Mouse (Mus musculus) heart, adult 2 months (tissue): ENCODE measurements around the gene Noc2l.
A peak's percentile ranks its signal among the peaks of the same experiment; 100 is the strongest.

ENCODE experiments used
- CTCF ChIP-seq: fragments of 200-600 bp; IDR thresholded peaks from 2 replicates; pipeline ENCODE4 v1.8.1; 2022; ENCODE audit warnings: antibody characterized with exemption, mild to moderate bottlenecking, moderate library complexity
- EP300 ChIP-seq: fragments of 200-500 bp; IDR thresholded peaks from 2 replicates; pipeline ENCODE4 v1.6.1; 2011; ENCODE audit warnings: low read depth, low read length, control low read depth; ENCODE audit not compliant: insufficient read depth
- POLR2A ChIP-seq: fragments of 200-500 bp; IDR thresholded peaks from 2 replicates; pipeline ENCODE4 v1.6.1; 2011; ENCODE audit warnings: mild to moderate bottlenecking, low read depth, low read length, control low read depth; ENCODE audit not compliant: insufficient read depth

DNA sequence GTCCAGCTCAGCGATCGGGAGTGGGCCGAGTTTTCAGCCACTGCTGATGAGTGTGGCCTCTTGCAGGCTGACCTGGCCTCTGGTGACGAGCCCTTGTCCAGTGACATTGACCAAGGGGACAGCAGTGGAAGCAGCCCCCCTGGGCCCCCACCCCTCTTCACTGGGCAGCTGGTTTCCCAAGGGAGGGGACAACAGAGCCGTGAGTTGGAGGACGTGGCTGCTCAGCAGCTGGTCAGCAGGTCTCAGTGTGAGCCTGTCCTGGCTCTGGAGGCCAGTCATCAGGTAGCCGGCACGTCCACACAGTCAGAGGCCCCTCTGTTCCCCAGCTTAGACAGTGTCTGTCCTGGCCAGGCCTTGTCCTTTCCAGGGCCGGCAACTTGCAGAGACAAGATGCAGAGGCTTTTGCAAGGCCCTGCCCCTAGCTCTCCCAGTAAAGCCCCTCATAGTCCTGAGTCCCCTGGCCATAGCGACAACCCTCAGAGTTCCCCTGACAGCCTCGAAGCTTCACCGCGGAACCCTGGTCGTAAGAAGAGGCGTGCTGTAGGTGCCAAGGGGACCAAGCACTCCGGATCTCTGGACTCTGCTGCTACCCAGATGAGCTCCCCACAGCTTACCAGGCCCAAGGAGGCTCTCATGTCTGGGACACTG lies 18.7 kb upstream of the Noc2l start:
- TF ChIP-seq CTCF (no peak), POLR2A (peak; percentile 69; the same call in 1 of the 2 replicates), EP300 (0 out of 2 replicates have a peak, but pooled peaks have one; percentile 14)
